In the genomic region with DNA sequence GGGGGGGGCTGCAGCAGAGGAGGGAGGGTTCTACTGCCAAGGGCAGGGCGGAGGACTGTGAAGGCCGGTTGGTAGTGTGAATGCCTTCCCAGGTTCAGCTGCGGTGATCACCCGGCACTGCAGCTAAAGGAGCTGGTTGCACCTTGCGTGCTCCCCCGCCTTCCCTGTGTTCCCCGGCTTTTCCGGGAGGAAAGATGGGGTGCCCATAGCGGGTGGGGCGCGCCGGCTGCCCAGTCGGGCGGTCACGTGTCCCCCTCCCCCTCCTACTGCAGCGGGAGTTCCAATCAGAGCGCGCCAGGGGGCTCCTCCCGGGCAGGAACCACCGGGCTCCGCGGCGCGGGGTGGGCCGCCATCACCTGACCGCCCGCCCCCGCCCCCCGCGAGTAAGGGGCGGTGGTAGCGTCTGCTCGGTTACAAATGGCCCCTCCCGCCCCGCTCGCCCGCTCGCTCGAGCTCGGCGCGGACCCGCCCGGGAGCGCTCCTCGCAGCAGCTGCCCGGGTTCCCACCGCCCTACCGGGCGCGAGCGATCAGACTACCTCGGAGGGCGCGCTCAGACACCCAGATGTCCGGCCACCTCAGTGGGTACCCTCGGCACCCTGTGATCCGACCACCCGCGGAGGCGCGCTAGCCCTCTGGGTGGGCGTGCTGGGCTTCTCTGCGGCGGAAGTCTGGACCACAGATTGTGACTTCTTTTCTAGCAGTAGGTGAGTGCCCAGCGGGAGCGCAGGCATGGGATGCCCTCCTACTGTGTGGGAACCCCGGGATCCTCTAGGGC, we compare ENCODE assay signal across 8 mouse cellular contexts.
DNase-seq lines count a peak whose midpoint lies in the region; ATAC-seq and TF ChIP-seq lines count a peak whose summit lies in the region.

No protein-coding gene starts in this region.

- intact Hi-C loops in gastrocnemius, postnatal 14 days (cut with DNase I; ENCODE audit: low total_unique reads) = no loop called here

- peak; percentile 45; the same call in 1 of the 2 replicates for ATAC-seq in intestine, postnatal 0 days
- peak; percentile 83 for ATAC-seq in limb, embryonic 11.5 days (ENCODE audit: insufficient number of reproducible peaks, low FRiP score, low TSS enrichment, low read depth)
- peak; percentile 84 for ATAC-seq in neural tube, embryonic 11.5 days (ENCODE audit: insufficient read depth, low FRiP score, low TSS enrichment)

- H3K36me3 ChIP-seq in intestine, postnatal 0 days (ENCODE audit: control insufficient read depth, insufficient read depth) = no peaks in the 10 kb centered on the region
- no peaks in the 10 kb centered on the region for H3K36me3 ChIP-seq in limb, embryonic 11.5 days (ENCODE audit: control insufficient read depth, insufficient read depth, low read length)
- no peaks in the 10 kb centered on the region for H3K36me3 ChIP-seq in neural tube, embryonic 11.5 days (ENCODE audit: control insufficient read depth, insufficient read depth, low read length)

- H3K4me1 ChIP-seq in intestine, postnatal 0 days (replicated peaks; ENCODE audit: control insufficient read depth, insufficient read depth, low read length) = no peaks in the 10 kb centered on the region
- 0 out of 2 replicates have a peak, but pooled peaks cover 6% of the 10 kb centered on the region for H3K4me1 ChIP-seq in limb, embryonic 11.5 days (ENCODE audit: control insufficient read depth, insufficient read depth, low read length)
- H3K4me1 ChIP-seq in neural tube, embryonic 11.5 days (ENCODE audit: control insufficient read depth, insufficient read depth, low read length) = no peaks in the 10 kb centered on the region; the same call in 1 of the 2 replicates

- H3K27me3 ChIP-seq in intestine, postnatal 0 days (replicated peaks; ENCODE audit: control insufficient read depth, insufficient read depth, low read length) = peaks cover 64% of the 10 kb centered on the region
- peaks cover 70% of the 10 kb centered on the region for H3K27me3 ChIP-seq in limb, embryonic 11.5 days (ENCODE audit: control insufficient read depth, insufficient read depth, low read length)
- peaks cover 64% of the 10 kb centered on the region for H3K27me3 ChIP-seq in neural tube, embryonic 11.5 days (ENCODE audit: control insufficient read depth, insufficient read depth, low read length)

- H3K4me3 ChIP-seq in intestine, postnatal 0 days (ENCODE audit: low read depth, low read length) = peak overlapping the region; percentile 48
- peak overlapping the region; percentile 52 for H3K4me3 ChIP-seq in limb, embryonic 11.5 days (ENCODE audit: low read depth, low read length)
- H3K4me3 ChIP-seq in neural tube, embryonic 11.5 days (ENCODE audit: low read depth, low read length) = peak overlapping the region; percentile 56

- 0% methylated on average over 28 of the region's 68 CpGs for WGBS in intestine, postnatal 0 days
- WGBS in limb, embryonic 11.5 days = under 1% methylated on average over 53 of the region's 68 CpGs
- under 1% methylated on average over 56 of the region's 68 CpGs for WGBS in neural tube, embryonic 11.5 days

- peak overlapping the region; percentile 80 for H3K4me2 ChIP-seq in intestine, postnatal 0 days (replicated peaks; ENCODE audit: low read depth)
- H3K4me2 ChIP-seq in limb, embryonic 11.5 days (ENCODE audit: low read depth, severe bottlenecking) = peak overlapping the region; percentile 88
- peak overlapping the region; percentile 83 for H3K4me2 ChIP-seq in neural tube, embryonic 11.5 days (ENCODE audit: low read depth)

- no peak overlapping the region for H3K9ac ChIP-seq in intestine, postnatal 0 days (ENCODE audit: low read depth, low read length)
- peak overlapping the region; percentile 30; the same call in 1 of the 2 replicates for H3K9ac ChIP-seq in limb, embryonic 11.5 days (ENCODE audit: low read length)
- peak overlapping the region; percentile 62 for H3K9ac ChIP-seq in neural tube, embryonic 11.5 days (ENCODE audit: low read length)

- H3K9me3 ChIP-seq in intestine, postnatal 0 days (ENCODE audit: control insufficient read depth) = no peaks in the 10 kb centered on the region
- H3K9me3 ChIP-seq in limb, embryonic 11.5 days (ENCODE audit: control insufficient read depth, low read length) = no peaks in the 10 kb centered on the region
- no peaks in the 10 kb centered on the region for H3K9me3 ChIP-seq in neural tube, embryonic 11.5 days (ENCODE audit: control insufficient read depth, low read length)

- H3K27ac ChIP-seq in intestine, postnatal 0 days (ENCODE audit: low read depth, low read length) = no peak overlapping the region
- no peak overlapping the region for H3K27ac ChIP-seq in limb, embryonic 11.5 days (replicated peaks; ENCODE audit: low read depth, low read length)
- no peak overlapping the region for H3K27ac ChIP-seq in neural tube, embryonic 11.5 days (ENCODE audit: low read depth, low read length)

- TF ChIP-seq CTCF in intestine, postnatal 0 days (IDR thresholded peaks at IDR 0.05; ENCODE audit: low read depth) = no peak

- DNase-seq in gastrocnemius, postnatal 10 days = peak; percentile 22
- DNase-seq in gastrocnemius, postnatal 14 days = no peak
- DNase-seq in cerebellum, postnatal 25 days = peak; percentile 55 to 74
- DNase-seq in frontal cortex, postnatal 36 days (ENCODE audit: low spot score in 2 of 2) = peak; percentile 94 to 96
- DNase-seq in limb, embryonic 11.5 days (ENCODE audit: low spot score) = peak; percentile 76
- peak; percentile 87 for DNase-seq in neural tube, embryonic 11.5 days (ENCODE audit: low spot score)
- peak; percentile 12 for DNase-seq in thymus, postnatal 25 days
